Mouse (Mus musculus) megakaryocyte, adult 5-6 weeks (primary cell): ENCODE measurements around the gene Borcs6. TPM values are rescaled to one million over a fixed set of nuclear protein-coding genes. Genes with fewer than 3 reads are reported as not detected.

ENCODE experiments used
- ATAC-seq: 2 replicates; pipeline ENCODE4 v1.8.0; 2016; ENCODE audit warnings: mild to moderate bottlenecking, inconsistent platforms; ENCODE audit not compliant: poor library complexity, severe bottlenecking
- total RNA-seq, 2 experiments: library from RNA; stranded (forward) in 1 of 2; stranded (reverse) in 1 of 2; fragments of 153-499, 151-499 nt in 1 of 2; fragments of 221-1000, 200-1000 nt in 1 of 2; gene quantifications; 2 replicates each; pipeline versions ENCODE4 v1.2.3 to v1.2.4; 2015 to 2017

The Borcs6 gene
- total RNA-seq, 2 experiments from 2014 or later = 17.7 to 18.8 TPM

GRCm38 (mm10) chr11:69100639-69101360 lies 41.3 kb downstream of the Borcs6 start:
- no peak for ATAC-seq

GRCm38 (mm10) chr11:69101604-69102402 lies 42.3 kb downstream of the Borcs6 start:
- no peak for ATAC-seq

- no peak for ATAC-seq
These were observed 42.8 kb downstream of the Borcs6 start for GRCm38 (mm10) chr11:69102403-69102725.

- no peak for ATAC-seq
These were observed 43.6 kb downstream of the Borcs6 start for GRCm38 (mm10) chr11:69103121-69103520.

GRCm38 (mm10) chr11:69103531-69104435 lies 44.3 kb downstream of the Borcs6 start:
- no peak for ATAC-seq

- no peak for ATAC-seq
These were observed 45.0 kb downstream of the Borcs6 start for GRCm38 (mm10) chr11:69104487-69104886.

- no peak for ATAC-seq
These were observed 45.7 kb downstream of the Borcs6 start for GRCm38 (mm10) chr11:69105227-69105626.

GRCm38 (mm10) chr11:69105796-69106195 lies 46.3 kb downstream of the Borcs6 start:
- ATAC-seq = no peak

- ATAC-seq = no peak
These were observed 46.8 kb downstream of the Borcs6 start for GRCm38 (mm10) chr11:69106299-69106698.

GRCm38 (mm10) chr11:69106842-69107241 lies 47.3 kb downstream of the Borcs6 start:
- no peak for ATAC-seq

GRCm38 (mm10) chr11:69107676-69108075 lies 48.2 kb downstream of the Borcs6 start:
- no peak for ATAC-seq

- ATAC-seq = no peak
These were observed 48.7 kb downstream of the Borcs6 start for GRCm38 (mm10) chr11:69108223-69108622.

GRCm38 (mm10) chr11:69109032-69109900 lies 49.7 kb downstream of the Borcs6 start:
- no peak for ATAC-seq

- ATAC-seq = peak; percentile 82
These were observed 51.0 kb downstream of the Borcs6 start for GRCm38 (mm10) chr11:69110319-69111046.

Other genes with a start within 250 kb of the Borcs6 start
- gene Ndel1, start 187.9 kb upstream of the Borcs6 start, total RNA-seq (2015) = 48.9 and 53.9 TPM in 2 replicates
- gene Ndel1, start 187.9 kb upstream of the Borcs6 start, total RNA-seq (2017) = 71.2 and 114 TPM in 2 replicates
- not detected in 2 replicates for gene Rnf222, start 171.2 kb upstream of the Borcs6 start, total RNA-seq (2015)
- gene Rnf222, start 171.2 kb upstream of the Borcs6 start, total RNA-seq (2017) = not detected in 2 replicates
- gene Rpl26, start 158.1 kb upstream of the Borcs6 start, total RNA-seq (2015) = 2,468 and 2,587 TPM in 2 replicates
- 3,510 and 4,069 TPM in 2 replicates for gene Rpl26, start 158.1 kb upstream of the Borcs6 start, total RNA-seq (2017)
- gene Odf4, start 132.6 kb upstream of the Borcs6 start, total RNA-seq (2015) = not detected in 2 replicates
- gene Odf4, start 132.6 kb upstream of the Borcs6 start, total RNA-seq (2017) = not detected in 2 replicates
- gene Arhgef15, start 102.2 kb upstream of the Borcs6 start, total RNA-seq (2015) = not detected in 2 replicates
- gene Arhgef15, start 102.2 kb upstream of the Borcs6 start, total RNA-seq (2017) = 0.07 TPM in 1 of 2 replicates, not detected in the other
- 6.6 and 7.9 TPM in 2 replicates for gene Slc25a35, start 91.6 kb upstream of the Borcs6 start, total RNA-seq (2015)
- gene Slc25a35, start 91.6 kb upstream of the Borcs6 start, total RNA-seq (2017) = 1.8 and 2.4 TPM in 2 replicates
- gene Rangrf, start 84.5 kb upstream of the Borcs6 start, total RNA-seq (2015) = 10.2 and 13.1 TPM in 2 replicates
- gene Rangrf, start 84.5 kb upstream of the Borcs6 start, total RNA-seq (2017) = 4.7 and 6.8 TPM in 2 replicates
- 7.3 and 10.3 TPM in 2 replicates for gene Pfas, start 51.3 kb upstream of the Borcs6 start, total RNA-seq (2015)
- gene Pfas, start 51.3 kb upstream of the Borcs6 start, total RNA-seq (2017) = 7.4 and 10.4 TPM in 2 replicates
- 28.0 and 34.5 TPM in 2 replicates for gene Ctc1, start 43.8 kb upstream of the Borcs6 start, total RNA-seq (2015)
- gene Ctc1, start 43.8 kb upstream of the Borcs6 start, total RNA-seq (2017) = 15.8 and 20.5 TPM in 2 replicates
- gene Aurkb, start 14.1 kb upstream of the Borcs6 start, total RNA-seq (2015) = 105 and 116 TPM in 2 replicates
- gene Aurkb, start 14.1 kb upstream of the Borcs6 start, total RNA-seq (2017) = 116 and 125 TPM in 2 replicates
- 13.2 and 15.7 TPM in 2 replicates for gene Tmem107, start 11.1 kb downstream of the Borcs6 start, total RNA-seq (2015)
- 11.4 and 26.6 TPM in 2 replicates for gene Tmem107, start 11.1 kb downstream of the Borcs6 start, total RNA-seq (2017)
- 53.9 and 66.6 TPM in 2 replicates for gene Vamp2, start 28.8 kb downstream of the Borcs6 start, total RNA-seq (2015)
- gene Vamp2, start 28.8 kb downstream of the Borcs6 start, total RNA-seq (2017) = 11.2 and 21.8 TPM in 2 replicates
- 6.7 and 12.5 TPM in 2 replicates for gene Per1, start 35.5 kb downstream of the Borcs6 start, total RNA-seq (2015)
- 7.9 and 8.5 TPM in 2 replicates for gene Per1, start 35.5 kb downstream of the Borcs6 start, total RNA-seq (2017)
- not detected in 2 replicates for gene Hes7, start 60.7 kb downstream of the Borcs6 start, total RNA-seq (2015)
- not detected in 2 replicates for gene Hes7, start 60.7 kb downstream of the Borcs6 start, total RNA-seq (2017)
- not detected in 2 replicates for gene 9130213A22Rik, start 62.9 kb downstream of the Borcs6 start, total RNA-seq (2015)
- gene 9130213A22Rik, start 62.9 kb downstream of the Borcs6 start, total RNA-seq (2017) = not detected in 2 replicates
- 0.18 TPM in 1 of 2 replicates, not detected in the other for gene Aloxe3, start 66.2 kb downstream of the Borcs6 start, total RNA-seq (2015)
- gene Aloxe3, start 66.2 kb downstream of the Borcs6 start, total RNA-seq (2017) = not detected in 2 replicates
- not detected in 2 replicates for gene Alox12b, start 97.3 kb downstream of the Borcs6 start, total RNA-seq (2015)
- gene Alox12b, start 97.3 kb downstream of the Borcs6 start, total RNA-seq (2017) = not detected in 2 replicates
- 1.3 and 1.5 TPM in 2 replicates for gene Alox8, start 138.1 kb downstream of the Borcs6 start, total RNA-seq (2015)
- 1.8 and 2.0 TPM in 2 replicates for gene Alox8, start 138.1 kb downstream of the Borcs6 start, total RNA-seq (2017)
- gene Gucy2e, start 177.3 kb downstream of the Borcs6 start, total RNA-seq (2015) = 0.16 TPM in 1 of 2 replicates, not detected in the other
- 0.07 and 0.33 TPM in 2 replicates for gene Gucy2e, start 177.3 kb downstream of the Borcs6 start, total RNA-seq (2017)